Mouse (Mus musculus) splenic B cell, adult 2 months (primary cell): ENCODE data around the gene Med6.

Source experiments
- DNase-seq: peaks from one replicate; pipeline ENCODE4 v3.0.0-alpha.2; 2011; ENCODE audit warnings: low read depth, low spot score
- H3K27me3 ChIP-seq: 2 replicates; pipeline ENCODE4 v1.6.1; 2012; ENCODE audit warnings: mild to moderate bottlenecking, low read length, moderate library complexity, mixed read lengths; ENCODE audit not compliant: control insufficient read depth, poor library complexity, insufficient read depth, severe bottlenecking
- H3K36me3 ChIP-seq: 2 replicates; pipeline ENCODE4 v1.6.1; 2012; ENCODE audit warnings: mild to moderate bottlenecking, low read length, moderate library complexity, mixed read lengths; ENCODE audit not compliant: control insufficient read depth, poor library complexity, insufficient read depth, severe bottlenecking

Med6 gene

GRCm38 (mm10) chr12:81594902-81595671 is at the start of gene Med6:
Gene Med6, minus strand, starts transcription at chr12:81595008.
- H3K27me3 ChIP-seq = no peaks in the 10 kb centered on the region
- DNase-seq = peak; percentile 96
- no peaks in the 10 kb centered on the region for H3K36me3 ChIP-seq

GRCm38 (mm10) chr12:81642361-81643082 is 47.7 kb upstream of the Med6 start:
- DNase-seq = no peak
- no peaks in the 10 kb centered on the region for H3K36me3 ChIP-seq
- no peaks in the 10 kb centered on the region for H3K27me3 ChIP-seq

DNA sequence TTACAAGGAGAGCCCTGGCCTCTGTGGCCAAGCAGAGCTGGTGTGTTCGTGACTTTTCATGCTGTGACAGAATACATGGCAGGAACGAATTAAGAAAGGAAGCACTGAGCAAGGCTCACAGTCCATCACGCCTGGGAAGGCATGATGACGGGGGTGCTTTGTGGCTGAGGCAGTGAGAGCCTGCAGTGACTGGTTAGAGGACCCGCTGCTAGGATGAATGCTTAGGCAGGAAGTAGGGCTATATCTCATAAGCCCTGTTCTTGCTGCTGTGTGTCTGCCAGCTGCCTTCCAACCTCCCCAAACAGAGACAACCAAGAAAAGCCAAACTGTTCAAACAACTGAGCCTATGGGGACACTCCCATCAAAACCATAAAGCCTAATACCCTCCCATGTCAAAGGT is 45.8 kb upstream of the Med6 start:
- Histone ChIP-seq H3K36me3 (no peaks in the 10 kb centered on the region), H3K27me3 (no peaks in the 10 kb centered on the region)
- DNase-seq = no peak

- Histone ChIP-seq H3K27me3 (no peaks in the 10 kb centered on the region), H3K36me3 (no peaks in the 10 kb centered on the region)
- no peak for DNase-seq
Observed at GRCm38 (mm10) chr12:81633246-81633645, 38.4 kb upstream of the Med6 start.

- Histone ChIP-seq H3K27me3 (no peaks in the 10 kb centered on the region), H3K36me3 (no peaks in the 10 kb centered on the region)
- no peak for DNase-seq
Observed at GRCm38 (mm10) chr12:81631661-81632401, 37.0 kb upstream of the Med6 start.

- Histone ChIP-seq H3K36me3 (no peaks in the 10 kb centered on the region), H3K27me3 (no peaks in the 10 kb centered on the region)
- DNase-seq = no peak
Observed at GRCm38 (mm10) chr12:81630915-81631660, 36.3 kb upstream of the Med6 start, which contains the start of gene Ttc9. Gene Ttc9, plus strand, starts transcription at chr12:81631249.

GRCm38 (mm10) chr12:81630520-81630914 is 35.7 kb upstream of the Med6 start:
- no peak for DNase-seq
- Histone ChIP-seq H3K36me3 (no peaks in the 10 kb centered on the region), H3K27me3 (no peaks in the 10 kb centered on the region)

GRCm38 (mm10) chr12:81628091-81628490 is 33.3 kb upstream of the Med6 start:
- DNase-seq = no peak
- Histone ChIP-seq H3K27me3 (no peaks in the 10 kb centered on the region), H3K36me3 (no peaks in the 10 kb centered on the region)

DNA sequence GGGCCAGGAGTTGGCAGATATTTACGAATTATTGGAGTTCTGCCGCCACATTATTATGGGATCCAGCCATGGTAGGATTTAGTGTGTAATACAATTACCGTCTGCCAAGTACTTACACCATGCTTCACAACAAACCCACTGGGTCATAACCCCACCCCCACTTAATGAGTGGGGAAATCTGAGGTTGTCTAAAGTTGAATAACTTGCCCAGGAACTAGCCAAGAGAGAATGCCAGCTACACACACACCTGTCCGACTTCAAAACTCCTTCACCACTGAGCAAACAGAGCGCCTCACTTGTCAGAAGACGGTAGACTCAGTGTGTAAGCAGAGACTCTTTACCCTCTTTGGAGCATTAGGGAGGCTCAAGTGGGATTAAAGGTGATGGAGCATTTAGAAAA is 32.6 kb upstream of the Med6 start:
- Histone ChIP-seq H3K36me3 (no peaks in the 10 kb centered on the region), H3K27me3 (no peaks in the 10 kb centered on the region)
- DNase-seq = no peak

- H3K27me3 ChIP-seq = no peaks in the 10 kb centered on the region
- no peak for DNase-seq
- no peaks in the 10 kb centered on the region for H3K36me3 ChIP-seq
Observed at GRCm38 (mm10) chr12:81626226-81626861, 31.5 kb upstream of the Med6 start.

DNA sequence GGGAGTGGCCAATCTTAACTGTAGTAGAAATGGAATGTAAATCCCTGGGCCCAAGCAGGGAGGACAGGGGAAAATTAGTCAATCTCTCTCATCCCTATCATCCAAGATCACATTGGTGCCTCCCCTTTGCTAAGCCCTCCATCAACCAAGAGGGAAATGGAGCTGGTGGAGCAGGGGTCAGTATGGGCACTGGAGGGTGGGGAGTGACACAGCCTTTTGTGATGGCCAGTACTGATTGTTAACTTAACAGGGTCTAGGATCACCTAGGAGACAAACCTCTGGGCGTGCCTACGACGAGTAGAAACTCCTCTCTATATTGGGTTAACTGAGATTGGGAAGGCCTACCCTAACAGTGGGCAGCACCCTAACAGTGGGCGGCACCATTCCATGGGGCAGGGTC is 28.6 kb upstream of the Med6 start:
- H3K36me3 ChIP-seq = no peaks in the 10 kb centered on the region
- DNase-seq = no peak

DNA sequence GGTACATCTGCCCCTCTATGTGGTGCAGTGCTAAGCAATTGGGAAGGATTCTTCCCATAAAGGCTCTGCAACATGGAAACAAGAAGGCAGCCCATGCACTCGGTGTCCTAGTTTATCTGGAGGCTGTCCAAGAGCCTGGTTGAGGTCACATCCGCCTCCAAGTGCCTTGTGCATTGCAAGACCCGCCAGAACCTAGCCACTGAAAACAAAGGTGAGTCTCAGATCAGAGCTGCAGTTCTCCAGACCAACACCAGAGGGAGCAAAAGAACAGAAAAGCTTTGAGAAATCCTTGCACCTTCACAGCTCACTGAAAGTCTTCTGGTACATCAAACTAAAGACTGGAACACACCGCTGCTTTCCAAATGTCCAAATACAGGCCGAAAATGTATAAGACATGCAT is 24.5 kb upstream of the Med6 start:
- Histone ChIP-seq H3K27me3 (no peaks in the 10 kb centered on the region), H3K36me3 (no peaks in the 10 kb centered on the region)
- DNase-seq = peak; percentile 79

More for the DNA sequence above, 28.6 kb upstream of the Med6 start:
- H3K27me3 ChIP-seq = no peaks in the 10 kb centered on the region

GRCm38 (mm10) chr12:81616980-81617379 is 22.2 kb upstream of the Med6 start:
- Histone ChIP-seq H3K36me3 (no peaks in the 10 kb centered on the region), H3K27me3 (no peaks in the 10 kb centered on the region)
- DNase-seq = no peak

DNA sequence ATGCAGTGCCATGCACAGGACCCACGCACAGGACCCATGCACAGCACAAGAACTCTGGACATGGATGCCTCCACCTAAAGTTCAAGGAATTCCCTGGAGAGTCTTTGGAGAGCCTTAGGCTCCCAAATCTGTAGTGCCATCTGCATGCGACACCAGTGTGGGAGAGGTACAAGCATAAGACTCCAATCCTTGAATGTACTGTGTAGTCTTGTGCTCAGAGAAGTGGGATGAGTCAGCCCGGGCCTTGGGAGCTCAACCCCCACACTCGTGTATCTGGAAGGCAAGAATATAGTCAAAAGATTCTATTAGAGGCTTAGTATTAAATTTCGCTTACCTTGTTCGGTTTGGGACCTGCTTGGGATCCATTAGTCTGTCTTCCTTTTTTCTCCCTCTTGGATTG is 21.0 kb upstream of the Med6 start:
- no peaks in the 10 kb centered on the region for H3K27me3 ChIP-seq
- no peak for DNase-seq
- H3K36me3 ChIP-seq = no peaks in the 10 kb centered on the region
